Comparison of ENCODE assay signal across 7 mouse cellular contexts in the genomic region with DNA sequence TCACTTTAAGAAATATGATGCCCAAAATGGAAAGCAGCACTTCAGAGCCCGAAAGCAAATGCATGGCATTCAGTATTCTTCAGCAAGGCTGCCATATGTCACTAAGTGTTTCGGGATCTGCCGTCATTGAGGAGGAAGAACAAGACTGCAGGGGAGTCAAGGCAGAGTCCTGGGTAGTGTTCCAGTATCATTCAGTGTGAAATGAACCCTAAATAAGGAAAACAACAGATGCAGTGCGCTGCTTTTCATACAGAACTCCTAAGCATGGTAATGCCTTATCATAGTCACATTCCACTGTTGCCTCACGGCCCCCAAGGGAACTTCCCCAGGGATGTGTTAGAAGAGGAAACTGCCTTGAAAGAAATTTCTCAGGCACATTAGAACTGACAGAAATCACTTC. TPM values are rescaled to one million over a fixed set of nuclear protein-coding genes. Genes with fewer than 3 reads are reported as not detected.
DNase-seq lines count a peak whose midpoint lies in the region.

No protein-coding gene starts in this region.

- peak; percentile 36 for DNase-seq in left cerebral cortex, adult 11 months (ENCODE audit: low spot score)
- DNase-seq in left cerebral cortex, postnatal 4 days: no peak
- peak; percentile 4 for DNase-seq in embryo, embryonic 9.5 days (ENCODE audit: extremely low spot score)
- DNase-seq in heart, adult 9 months (ENCODE audit: low spot score in 2 of 2): peak; percentile 52 to 64
- peak; percentile 47 to 52 for DNase-seq in left cerebral cortex, postnatal 14 days (ENCODE audit: low spot score in 2 of 2)
- DNase-seq in thymus, postnatal 25 days: no peak
- no peak for DNase-seq in adrenal gland, adult (ENCODE audit: inconsistent age in 2 of 2, low spot score in 1 of 2)

- intact Hi-C loops in left cerebral cortex, postnatal 4 days (cut with DNase I): no loop called here
- intact Hi-C loops in left cerebral cortex, postnatal 14 days (cut with DNase I): loop anchor here (10.0 kb wide), 1 partner anchor 302 kb away; no protein-coding TSS in a partner anchor

RNA-seq across cellular contexts. Expression of a gene that starts 21.8 kb away (rescaled TPM):
- total RNA-seq in left cerebral cortex, postnatal 4 days (2021): 1 to 10 TPM; 2.9 to 3.4 TPM
- total RNA-seq in left cerebral cortex, postnatal 14 days (2021): 1 to 10 TPM; 7.1 to 8.8 TPM

Comparison
In these comparisons a context has a peak if more than half of its experiments do, and no peak if none do; other contexts are left out.
1. DNase-seq: peak in left cerebral cortex, adult 11 months (single experiment), embryo, embryonic 9.5 days (single experiment), heart, adult 9 months (2 of 2) and left cerebral cortex, postnatal 14 days (2 of 2); none in left cerebral cortex, postnatal 4 days (single experiment), thymus, postnatal 25 days (single experiment) and adrenal gland, adult (0 of 2).